Mouse (Mus musculus) inflammation-experienced regulatory T-cells (primary cell): ENCODE measurements around the gene 1500009L16Rik. TPM values are rescaled to one million over a fixed set of nuclear protein-coding genes. Genes with fewer than 3 reads are reported as not detected.

Source experiments
- polyA plus RNA-seq, 2 experiments: library from polyadenylated mRNA; unstranded; fragments of 100-300 nt; shearing (Covaris generic); gene quantifications; one replicate each; pipeline ENCODE4 v1.2.1; 2017

Gene 1500009L16Rik
- polyA plus RNA-seq, result 1 to 10 TPM; 1.0 to 3.1 TPM

DNA sequence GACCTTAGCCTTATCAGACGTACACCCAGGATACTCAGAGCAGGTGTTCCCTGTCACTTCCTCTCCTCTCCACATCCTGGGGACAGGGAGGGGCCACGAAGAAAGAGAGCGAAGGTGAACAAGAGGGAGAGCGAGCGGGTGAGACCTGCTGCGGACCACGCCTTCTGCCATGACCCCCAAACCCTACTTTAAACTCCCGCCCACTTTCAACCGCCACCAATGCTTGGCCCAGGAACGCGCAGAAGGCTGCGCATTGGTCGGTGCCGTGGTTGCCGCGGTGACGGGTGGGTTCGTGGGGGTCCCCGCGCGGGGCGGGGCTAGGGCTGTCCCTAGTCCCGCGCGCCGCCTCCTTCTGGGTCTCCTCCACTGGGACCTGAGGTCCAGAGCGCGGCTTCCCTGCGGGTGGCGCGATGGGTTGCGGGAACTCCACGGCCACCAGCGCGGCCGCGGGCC lies at the start of gene 1500009L16Rik:
TSS of gene 1500009L16Rik (plus strand) at position 287 of the 453 bp plus-strand sequence.

Other genes with a start within 250 kb of the 1500009L16Rik start
- 1 to 10 TPM; 1.1 to 1.7 TPM for gene Aldh1l2, start 188.7 kb upstream of the 1500009L16Rik start, polyA plus RNA-seq
- gene Washc4, start 179.1 kb upstream of the 1500009L16Rik start, polyA plus RNA-seq, result 10 to 100 TPM; 30.5 to 38.6 TPM
- 10 to 100 TPM; 10.9 to 17.3 TPM for gene Appl2, start 74.1 kb upstream of the 1500009L16Rik start, polyA plus RNA-seq